Mouse (Mus musculus): ENCODE data around the gene Zfp68. TPM values are rescaled to one million over a fixed set of nuclear protein-coding genes. Genes with fewer than 3 reads are reported as not detected.

The Zfp68 gene
- total RNA-seq (2023): 10 to 100 TPM; 19.5 to 22.6 TPM

DNA sequence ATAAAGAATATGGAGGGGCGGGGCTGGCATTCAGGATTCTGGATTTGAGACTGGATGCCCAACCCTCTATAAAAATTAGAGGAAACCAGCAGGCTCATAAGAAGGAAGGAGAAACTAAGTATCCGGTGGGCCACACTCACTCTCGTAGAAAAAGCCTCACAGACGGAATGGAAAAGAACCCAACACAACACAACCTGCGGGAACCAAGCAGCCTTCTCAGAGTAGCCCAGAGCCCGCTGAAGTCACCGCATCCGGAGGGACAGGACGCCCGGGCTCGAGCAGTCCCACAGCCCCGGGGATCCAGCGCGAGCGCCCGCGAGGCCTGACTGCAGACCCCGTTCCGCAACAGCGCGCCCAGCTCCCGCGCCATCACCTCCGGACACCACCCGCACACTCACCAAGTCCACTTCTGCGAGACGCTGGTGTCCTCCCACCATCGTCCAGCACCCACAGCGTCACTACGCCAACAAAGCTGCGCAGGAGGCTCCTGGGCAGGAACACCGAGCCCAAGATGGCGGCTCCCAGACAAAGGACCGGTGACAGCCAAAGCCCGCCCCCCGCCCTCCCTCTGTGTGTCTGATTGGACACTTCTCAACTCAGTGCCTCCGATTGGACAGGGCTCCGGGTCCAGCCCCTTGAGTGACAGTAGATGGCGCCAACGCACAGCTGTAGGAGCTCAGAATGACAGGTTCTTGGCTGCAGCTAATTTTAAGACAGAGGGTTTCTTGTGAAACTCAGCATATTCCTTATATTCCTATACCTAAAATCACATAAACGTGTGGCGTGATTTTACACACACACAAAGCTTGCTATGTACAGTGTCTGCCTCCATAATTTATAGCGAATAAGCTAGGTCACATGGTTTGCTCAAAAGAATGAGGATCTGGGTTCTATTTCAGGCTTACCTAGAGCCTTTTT lies at the start of gene Zfp68:
Zfp68 (minus strand) TSS at position 551 of the 918 bp plus-strand sequence.

DNA sequence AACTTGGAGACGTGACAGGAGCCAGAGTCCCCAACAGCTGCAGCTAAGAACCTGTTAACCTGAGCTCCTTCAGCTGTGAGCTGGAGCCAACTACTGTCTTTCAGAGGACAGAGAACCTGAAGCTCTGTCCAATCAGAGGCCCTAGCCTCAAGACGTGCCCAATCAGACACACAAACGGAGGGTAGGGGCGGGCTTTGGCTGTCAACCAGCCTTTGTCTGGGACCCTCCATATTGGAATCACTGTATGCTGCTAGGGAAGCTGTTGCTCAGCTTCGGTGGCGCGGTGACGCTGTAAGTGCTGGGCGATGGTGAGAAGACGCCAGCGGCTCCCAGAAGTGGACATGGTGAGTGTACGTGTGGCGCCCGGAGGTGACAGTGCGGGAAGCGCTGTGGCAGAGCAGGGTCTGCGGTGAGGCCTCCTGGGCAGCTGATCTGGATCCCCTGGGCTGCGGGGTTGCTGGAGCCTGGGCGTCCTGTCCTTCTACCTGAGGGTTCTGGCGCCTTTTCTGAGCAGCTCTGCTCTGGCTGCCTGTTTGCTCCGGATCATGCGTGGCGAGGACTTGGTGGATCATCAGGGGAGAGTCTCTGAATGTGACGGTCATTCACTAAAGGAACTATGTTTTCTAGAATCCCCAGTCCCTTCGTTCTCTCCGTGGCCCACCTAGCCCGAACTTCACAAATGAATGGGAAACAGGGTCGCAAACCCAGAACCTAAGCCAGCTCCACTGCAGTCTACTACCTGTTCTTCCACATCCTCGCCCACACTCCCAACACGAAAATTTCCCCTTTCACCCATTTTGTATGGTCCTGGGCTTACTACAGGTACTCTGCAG lies 3.3 kb upstream of the Zfp68 start, which contains the start of gene A430033K04Rik:
A430033K04Rik (plus strand) TSS at position 215 of the 833 bp plus-strand sequence.

GRCm38 (mm10) chr5:138564612-138565011 lies 54.9 kb downstream of the Zfp68 start, which contains the start of gene 1700123K08Rik:
Gene 1700123K08Rik, minus strand, starts transcription at chr5:138564712.

Other genes starting within 250 kb of the Zfp68 start
- gene Zfp157, start 178.3 kb downstream of the Zfp68 start, total RNA-seq (2023): 1 to 10 TPM; 8.2 to 9.5 TPM
- gene 1700123K08Rik, start 55.0 kb downstream of the Zfp68 start, total RNA-seq (2023): not detected
- gene A430033K04Rik, start 3.1 kb upstream of the Zfp68 start, total RNA-seq (2023): 1 to 10 TPM; 1.7 to 2.0 TPM
- 1 to 10 TPM; 5.1 to 9.4 TPM for gene Fam20c, start 134.8 kb upstream of the Zfp68 start, total RNA-seq (2023)
- gene Gm5294, start 200.3 kb upstream of the Zfp68 start, total RNA-seq (2023): 1 to 10 TPM; 1.5 to 2.0 TPM

Measured in neutrophil, adult 59 days (primary cell).